Mouse (Mus musculus): ENCODE measurements around the gene Ppat. TPM values are rescaled to one million over a fixed set of nuclear protein-coding genes. Genes with fewer than 3 reads are reported as not detected.
A peak's percentile ranks its signal among the peaks of the same experiment; 100 is the strongest.

Ppat gene
- polyA plus RNA-seq, 1 experiment: 4.8 TPM

DNA sequence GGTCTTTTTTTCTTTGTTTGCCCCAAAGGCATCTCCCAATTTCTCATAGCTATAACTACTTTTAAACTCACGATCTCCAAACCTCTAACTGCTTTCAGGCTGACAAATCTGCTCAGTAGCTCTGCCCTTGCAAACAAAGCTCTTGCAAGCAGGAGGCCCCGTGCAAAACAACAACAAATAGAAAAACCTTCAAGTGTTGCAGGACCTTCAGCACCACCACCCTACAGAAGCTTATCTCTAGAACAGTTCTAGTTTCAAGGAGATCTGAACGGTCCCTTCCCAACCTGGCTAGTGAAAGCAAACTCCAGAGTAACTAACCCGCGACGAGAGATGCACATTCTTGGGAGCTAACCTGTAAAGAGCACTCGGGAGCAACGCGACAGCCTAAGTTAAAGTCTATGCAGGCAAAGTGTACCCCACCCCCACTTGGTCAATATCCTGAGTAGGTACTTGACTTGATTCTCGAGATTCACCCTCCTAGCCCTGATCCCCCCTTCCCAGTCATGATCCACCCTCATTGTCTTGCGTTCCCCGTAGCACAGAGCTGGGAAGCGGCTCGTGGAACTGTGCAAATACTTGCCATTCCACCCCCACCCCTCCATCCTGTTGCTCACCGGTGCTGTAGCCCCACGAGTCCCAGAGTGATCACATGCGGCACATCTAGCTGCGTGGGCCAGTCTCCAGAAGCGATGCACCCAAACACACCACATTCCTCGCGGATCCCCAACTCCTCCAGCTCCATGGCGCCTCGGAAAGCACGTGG, 854 bp downstream of the Ppat start:
- no peak for DNase-seq
- TF ChIP-seq POLR2A (IDR thresholded peaks at IDR 0.05; ENCODE audit: borderline replicate concordance, extremely low read depth, low read depth, low read length): no peak
- no peak for TF ChIP-seq CTCF (IDR thresholded peaks at IDR 0.05; ENCODE audit: insufficient read depth, low read length)
- WGBS: 1% methylated on average over 24 of the region's 24 CpGs
- H3K4me3 ChIP-seq (replicated peaks; ENCODE audit: extremely low read depth, low read depth, low read length): peak overlapping the region; percentile 82
- peaks cover 14% of the 10 kb centered on the region for H3K4me1 ChIP-seq (ENCODE audit: control insufficient read depth, insufficient read depth, low read length)

DNA sequence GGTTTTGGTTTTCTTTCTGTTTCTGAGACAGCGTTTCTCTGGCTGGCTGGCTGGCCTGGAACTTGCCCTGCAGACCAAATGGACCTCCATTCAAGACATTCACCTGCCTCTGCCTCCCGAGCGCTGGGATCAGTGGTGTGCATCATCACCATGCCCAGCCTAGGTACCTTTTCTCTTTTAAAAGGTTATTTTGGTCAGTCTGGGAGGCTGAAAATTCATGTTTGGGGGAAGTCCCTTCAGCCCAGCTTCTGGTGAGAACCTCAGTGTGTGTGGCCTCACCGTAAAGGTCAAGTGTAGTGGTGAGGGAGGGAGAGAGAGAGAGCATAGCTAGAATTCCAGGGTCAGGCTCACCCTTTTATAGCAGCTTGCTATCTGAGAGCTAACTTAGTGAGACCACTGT, 3.6 kb downstream of the Ppat start:
- WGBS: 75% methylated on average over 4 of the region's 4 CpGs
- DNase-seq: no peak
- H3K4me3 ChIP-seq (replicated peaks; ENCODE audit: extremely low read depth, low read depth, low read length): no peak overlapping the region
- TF ChIP-seq POLR2A (IDR thresholded peaks at IDR 0.05; ENCODE audit: borderline replicate concordance, extremely low read depth, low read depth, low read length): no peak
- no peak for TF ChIP-seq CTCF (IDR thresholded peaks at IDR 0.05; ENCODE audit: insufficient read depth, low read length)
- peaks cover 14% of the 10 kb centered on the region for H3K4me1 ChIP-seq (ENCODE audit: control insufficient read depth, insufficient read depth, low read length)

DNA sequence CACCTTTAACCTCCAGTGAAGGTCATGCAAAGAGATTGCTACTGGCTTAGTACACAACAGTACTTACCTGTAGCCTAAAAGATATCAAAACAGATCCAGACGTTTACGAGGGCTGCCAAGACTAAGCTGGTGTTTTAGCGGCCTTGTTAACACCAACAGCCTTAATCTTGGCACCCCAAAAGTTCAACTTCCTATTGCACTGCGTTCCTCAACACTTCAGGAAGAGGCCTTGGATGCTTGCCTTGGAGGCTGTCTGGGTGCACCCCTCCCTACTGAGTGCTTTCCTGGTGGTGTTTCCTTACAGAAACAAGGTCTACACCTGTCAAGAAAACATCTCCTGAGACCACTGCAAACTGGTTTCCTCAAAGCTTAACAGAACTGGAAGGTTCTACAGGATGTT, 4.2 kb downstream of the Ppat start:
- no peak for DNase-seq
- no peak for TF ChIP-seq POLR2A (IDR thresholded peaks at IDR 0.05; ENCODE audit: borderline replicate concordance, extremely low read depth, low read depth, low read length)
- no peak for TF ChIP-seq CTCF (IDR thresholded peaks at IDR 0.05; ENCODE audit: insufficient read depth, low read length)
- H3K4me3 ChIP-seq (replicated peaks; ENCODE audit: extremely low read depth, low read depth, low read length): no peak overlapping the region
- 21% methylated on average over 4 of the region's 4 CpGs for WGBS
- peaks cover 12% of the 10 kb centered on the region for H3K4me1 ChIP-seq (ENCODE audit: control insufficient read depth, insufficient read depth, low read length)

DNA sequence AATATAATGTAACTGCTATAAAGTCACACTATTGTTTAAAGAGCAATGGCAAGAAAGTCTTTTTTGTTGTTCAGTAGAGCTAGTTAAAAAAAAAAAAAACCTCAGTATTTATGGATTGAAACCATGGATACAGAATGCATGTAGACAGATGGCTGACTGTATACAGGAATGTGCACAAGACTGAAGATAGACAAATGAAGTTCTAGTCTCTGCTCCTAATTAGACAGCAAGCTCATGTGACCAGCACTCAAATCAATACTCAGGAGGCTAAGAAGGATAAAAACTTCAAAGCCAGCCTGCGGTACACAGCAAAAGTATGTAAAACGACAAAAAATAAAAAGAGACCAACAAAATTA, 5.7 kb downstream of the Ppat start:
- Histone ChIP-seq H3K4me1 (ENCODE audit: control insufficient read depth, insufficient read depth, low read length) (peaks cover 12% of the 10 kb centered on the region), H3K4me3 (replicated peaks; ENCODE audit: extremely low read depth, low read depth, low read length) (no peak overlapping the region)
- DNase-seq: no peak
- TF ChIP-seq CTCF (IDR thresholded peaks at IDR 0.05; ENCODE audit: insufficient read depth, low read length) (no peak), POLR2A (IDR thresholded peaks at IDR 0.05; ENCODE audit: borderline replicate concordance, extremely low read depth, low read depth, low read length) (no peak)
- WGBS: 85% methylated on average over 2 of the region's 2 CpGs

DNA sequence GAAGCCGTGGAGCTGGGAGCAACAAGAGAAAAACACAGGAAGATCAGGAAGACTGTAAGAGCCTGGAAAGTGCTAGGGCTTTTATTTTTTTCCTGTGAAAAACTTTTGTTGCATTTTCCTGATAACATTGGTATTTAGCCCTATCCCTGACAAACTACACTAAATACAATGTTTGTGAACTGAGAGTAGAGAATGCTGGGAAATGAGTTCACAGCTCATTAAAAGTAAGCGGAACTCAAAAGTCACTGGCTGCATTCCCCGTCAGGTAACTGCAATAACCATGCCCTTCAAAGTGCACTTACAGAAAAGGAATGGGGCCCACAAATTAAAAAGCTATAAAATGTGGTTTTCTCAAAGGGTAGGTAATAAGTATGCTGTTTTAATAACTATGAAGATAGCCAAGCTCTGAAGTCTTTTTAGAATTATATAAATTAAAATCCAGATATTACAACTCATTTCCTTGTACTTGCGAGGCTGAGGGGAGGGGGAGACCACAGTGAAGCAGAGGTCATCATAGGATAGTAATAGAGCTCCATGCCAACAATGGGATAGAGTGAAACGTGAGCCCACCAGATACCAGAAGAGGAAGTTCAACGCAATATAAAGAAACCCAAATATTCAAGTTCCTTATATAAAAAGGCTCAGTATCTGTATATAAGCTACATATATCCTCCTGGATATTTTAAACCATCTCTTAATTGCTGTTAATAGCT, 6.3 kb downstream of the Ppat start:
- Histone ChIP-seq H3K4me3 (replicated peaks; ENCODE audit: extremely low read depth, low read depth, low read length) (no peak overlapping the region), H3K4me1 (ENCODE audit: control insufficient read depth, insufficient read depth, low read length) (peaks cover 12% of the 10 kb centered on the region)
- TF ChIP-seq CTCF (IDR thresholded peaks at IDR 0.05; ENCODE audit: insufficient read depth, low read length): no peak
- no peak for TF ChIP-seq POLR2A (IDR thresholded peaks at IDR 0.05; ENCODE audit: borderline replicate concordance, extremely low read depth, low read depth, low read length)
- no peak for DNase-seq
- 61% methylated on average over 6 of the region's 6 CpGs for WGBS

DNA sequence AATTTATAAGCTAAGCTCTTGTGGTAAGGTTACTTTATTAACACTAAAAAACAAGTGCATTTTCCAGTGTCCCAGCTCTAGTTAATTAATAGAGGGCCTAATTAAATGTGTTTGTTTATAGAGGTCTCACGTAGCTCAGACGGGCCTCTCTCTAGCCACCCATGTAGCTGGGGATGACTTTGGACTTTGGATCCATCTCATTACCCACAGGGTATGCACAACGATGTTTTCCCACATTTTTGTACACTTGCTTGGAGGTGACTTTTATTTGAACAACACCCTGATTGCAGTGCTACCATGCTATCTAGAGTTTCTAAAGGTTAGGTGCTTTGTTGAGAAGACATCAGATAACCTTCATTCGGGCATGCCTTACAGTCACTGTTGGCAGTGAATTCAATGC, 8.9 kb downstream of the Ppat start:
- 73% methylated on average over 4 of the region's 4 CpGs for WGBS
- H3K4me3 ChIP-seq (replicated peaks; ENCODE audit: extremely low read depth, low read depth, low read length): no peak overlapping the region
- no peak for DNase-seq
- TF ChIP-seq POLR2A (IDR thresholded peaks at IDR 0.05; ENCODE audit: borderline replicate concordance, extremely low read depth, low read depth, low read length) (no peak), CTCF (IDR thresholded peaks at IDR 0.05; ENCODE audit: insufficient read depth, low read length) (no peak)
- H3K4me1 ChIP-seq (ENCODE audit: control insufficient read depth, insufficient read depth, low read length): peaks cover 7% of the 10 kb centered on the region

DNA sequence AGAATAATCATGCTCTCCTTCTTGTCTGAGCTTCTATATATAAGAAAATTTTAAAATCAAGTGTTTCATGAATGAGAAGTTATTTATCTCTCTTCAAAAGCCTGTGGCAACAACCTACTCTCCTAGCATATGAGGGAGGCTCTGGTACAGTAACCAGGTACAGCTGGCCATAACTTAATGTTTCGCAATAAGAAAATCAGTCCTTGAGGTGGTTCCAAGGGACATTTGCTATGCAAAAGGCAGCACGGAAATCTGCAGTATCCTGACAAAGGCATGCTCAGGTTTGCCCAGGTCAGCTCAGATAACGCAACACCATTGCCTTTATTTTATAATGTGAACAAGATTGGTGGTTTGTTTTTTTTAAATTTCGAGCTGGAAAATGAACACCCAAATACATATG, 9.4 kb downstream of the Ppat start:
- TF ChIP-seq POLR2A (IDR thresholded peaks at IDR 0.05; ENCODE audit: borderline replicate concordance, extremely low read depth, low read depth, low read length): no peak
- no peak for TF ChIP-seq CTCF (IDR thresholded peaks at IDR 0.05; ENCODE audit: insufficient read depth, low read length)
- DNase-seq: no peak
- Histone ChIP-seq H3K4me3 (replicated peaks; ENCODE audit: extremely low read depth, low read depth, low read length) (no peak overlapping the region), H3K4me1 (ENCODE audit: control insufficient read depth, insufficient read depth, low read length) (peaks cover 3% of the 10 kb centered on the region; the same call in 1 of the 2 replicates)
- 75% methylated on average over 4 of the region's 4 CpGs for WGBS

DNA sequence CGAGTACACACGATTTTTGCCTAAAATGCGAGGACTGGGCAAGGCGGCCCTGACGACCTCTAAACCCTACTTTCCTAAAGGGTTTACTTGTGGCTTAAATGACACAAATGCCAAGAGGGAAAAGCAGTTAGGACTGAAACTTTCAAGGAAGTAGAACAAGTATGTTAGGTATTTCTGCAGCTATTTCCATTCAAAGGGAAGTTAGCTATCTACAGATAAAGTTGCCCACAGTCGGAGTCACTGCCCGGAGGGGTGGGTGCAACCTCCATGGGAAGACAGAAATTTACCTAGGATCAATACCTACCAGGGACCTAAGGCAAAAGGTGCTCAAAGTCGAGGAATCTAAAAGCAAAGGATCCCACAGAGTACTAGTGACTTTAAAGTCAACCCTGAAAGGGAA, 11.7 kb downstream of the Ppat start:
- TF ChIP-seq POLR2A (IDR thresholded peaks at IDR 0.05; ENCODE audit: borderline replicate concordance, extremely low read depth, low read depth, low read length) (no peak), CTCF (IDR thresholded peaks at IDR 0.05; ENCODE audit: insufficient read depth, low read length) (no peak)
- Histone ChIP-seq H3K4me3 (replicated peaks; ENCODE audit: extremely low read depth, low read depth, low read length) (no peak overlapping the region), H3K4me1 (ENCODE audit: control insufficient read depth, insufficient read depth, low read length) (no peaks in the 10 kb centered on the region)
- no peak for DNase-seq
- 83% methylated on average over 8 of the region's 8 CpGs for WGBS

DNA sequence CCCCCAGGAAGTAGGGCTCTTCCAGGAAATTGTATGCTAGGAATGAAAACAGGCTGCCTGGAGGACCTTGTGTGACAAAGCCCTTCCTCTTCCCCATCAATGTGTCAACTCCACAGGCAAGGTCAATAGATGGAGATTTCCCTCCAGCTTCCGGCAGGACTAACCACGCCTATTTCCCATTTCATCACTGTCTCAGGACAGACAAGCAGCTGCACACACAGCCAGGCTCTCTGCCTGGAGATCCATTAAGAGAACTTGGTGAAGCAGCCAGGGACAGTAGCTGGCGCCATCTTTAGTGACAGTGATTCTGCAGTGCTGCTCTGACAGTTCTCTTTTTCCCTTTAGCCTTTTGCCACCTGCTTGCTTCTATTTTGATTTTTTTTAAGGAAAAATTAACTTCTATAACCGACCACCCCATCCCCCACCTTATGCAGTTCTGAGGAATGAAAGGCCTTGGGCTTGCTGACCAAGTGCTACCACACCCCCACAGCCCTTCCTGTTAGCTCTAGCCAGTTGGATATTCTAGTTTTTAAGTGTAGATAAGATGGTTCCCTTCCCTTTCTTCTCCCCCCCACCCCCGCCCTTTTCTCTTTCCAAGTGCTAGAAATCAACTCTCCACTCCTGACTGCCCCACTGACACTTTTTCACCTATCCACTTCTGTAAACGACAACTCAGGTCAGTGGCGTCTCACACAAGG, 22.0 kb downstream of the Ppat start:
- WGBS: 37% methylated on average over 7 of the region's 7 CpGs
- DNase-seq: no peak
- H3K4me1 ChIP-seq (ENCODE audit: control insufficient read depth, insufficient read depth, low read length): peaks cover 6% of the 10 kb centered on the region; the same call in 1 of the 2 replicates
- no peak overlapping the region for H3K4me3 ChIP-seq (replicated peaks; ENCODE audit: extremely low read depth, low read depth, low read length)
- TF ChIP-seq CTCF (IDR thresholded peaks at IDR 0.05; ENCODE audit: insufficient read depth, low read length) (no peak), POLR2A (IDR thresholded peaks at IDR 0.05; ENCODE audit: borderline replicate concordance, extremely low read depth, low read depth, low read length) (no peak)
